Mouse (Mus musculus) frontal cortex, adult 2 months (tissue): ENCODE results near the gene Rasd1. TPM values are rescaled to one million over a fixed set of nuclear protein-coding genes. Genes with fewer than 3 reads are reported as not detected.
A peak's percentile ranks its signal among the peaks of the same experiment; 100 is the strongest.
"Not testable (repeated sequence)": the region's sequence is repeated elsewhere in the genome, so short reads cannot be mapped to it uniquely, and the experiment has no call there.

Experiments used
- DNase-seq, 2 experiments: peaks; one replicate each; pipeline ENCODE4 v3.0.0; 2022; ENCODE audit warnings: low spot score in 1 of 2; ENCODE audit errors: extremely low spot score in 1 of 2
- polyA plus RNA-seq: library from polyadenylated mRNA; depleted of rRNA; stranded (reverse); fragments of >200 nt; gene quantifications from 2 replicates; pipeline ENCODE4 v1.2.3, GENCODE M21; 2012

Gene Rasd1
- polyA plus RNA-seq, 1 experiment: 3.0 TPM

GRCm38 (mm10) chr11:59961338-59961875 lies 3.3 kb downstream of the Rasd1 start:
- no peak for DNase-seq

- DNase-seq: no peak
Observed at GRCm38 (mm10) chr11:59960476-59961337, 4.0 kb downstream of the Rasd1 start.

- no peak for DNase-seq
Observed at GRCm38 (mm10) chr11:59959453-59959852, 5.3 kb downstream of the Rasd1 start.

- DNase-seq: no peak
Observed at GRCm38 (mm10) chr11:59956749-59957148, 8.0 kb downstream of the Rasd1 start.

- no peak for DNase-seq
Observed at GRCm38 (mm10) chr11:59952892-59953291, 11.9 kb downstream of the Rasd1 start.

GRCm38 (mm10) chr11:59948401-59948767 lies 16.4 kb downstream of the Rasd1 start:
- DNase-seq: no peak

GRCm38 (mm10) chr11:59947752-59948400 lies 16.9 kb downstream of the Rasd1 start, which contains the start of gene Med9:
TSS of gene Med9 (plus strand) at chr11:59948206.
- DNase-seq: peak; percentile 89 to 97

- DNase-seq: not testable (repeated sequence)
Observed at GRCm38 (mm10) chr11:59944855-59945254, 19.9 kb downstream of the Rasd1 start.

GRCm38 (mm10) chr11:59941391-59941790 lies 23.4 kb downstream of the Rasd1 start:
- no peak for DNase-seq

- DNase-seq: no peak
Observed at GRCm38 (mm10) chr11:59940645-59941044, 24.1 kb downstream of the Rasd1 start.

- no peak for DNase-seq
Observed at GRCm38 (mm10) chr11:59939821-59940220, 24.9 kb downstream of the Rasd1 start.

- DNase-seq: no peak
Observed at GRCm38 (mm10) chr11:59937615-59938014, 27.1 kb downstream of the Rasd1 start.

- DNase-seq: no peak
Observed at GRCm38 (mm10) chr11:59937023-59937422, 27.7 kb downstream of the Rasd1 start.

GRCm38 (mm10) chr11:59933943-59934342 lies 30.8 kb downstream of the Rasd1 start:
- no peak for DNase-seq

- DNase-seq: no peak
Observed at GRCm38 (mm10) chr11:59932560-59933337, 32.0 kb downstream of the Rasd1 start.

- no peak for DNase-seq
Observed at GRCm38 (mm10) chr11:59930031-59930430, 34.7 kb downstream of the Rasd1 start.

GRCm38 (mm10) chr11:59921265-59921664 lies 43.5 kb downstream of the Rasd1 start:
- DNase-seq: no peak

- no peak for DNase-seq
Observed at GRCm38 (mm10) chr11:59920331-59920730, 44.4 kb downstream of the Rasd1 start.

- DNase-seq: no peak
Observed at GRCm38 (mm10) chr11:59919401-59919800, 45.3 kb downstream of the Rasd1 start.

GRCm38 (mm10) chr11:59918014-59918413 lies 46.7 kb downstream of the Rasd1 start:
- no peak for DNase-seq

GRCm38 (mm10) chr11:59913702-59914101 lies 51.0 kb downstream of the Rasd1 start:
- DNase-seq: no peak
